Mouse (Mus musculus) erythroid progenitor cell, adult 5-6 weeks (primary cell): ENCODE results near the gene Tpcn2. TPM values are rescaled to one million over a fixed set of nuclear protein-coding genes. Genes with fewer than 3 reads are reported as not detected.

Source experiments
- total RNA-seq, 2 experiments: library from RNA; stranded (forward) in 1 of 2; stranded (reverse) in 1 of 2; fragments of 150-400 nt in 1 of 2; fragments of 186-747, 209-891 nt in 1 of 2; gene quantifications; 2 replicates each; pipeline versions ENCODE4 v1.2.3 to v1.2.4; 2015 to 2017; ENCODE audit warnings: low replicate concordance in 2 of 2

The Tpcn2 gene
- total RNA-seq, 2 experiments from 2014 or later, result 3.2 to 8.0 TPM

Other genes with a start within 250 kb of the Tpcn2 start
- gene 1810010D01Rik, start 75.9 kb downstream of the Tpcn2 start, total RNA-seq (2015; ENCODE audit: low replicate concordance), result not detected in 2 replicates
- gene 1810010D01Rik, start 75.9 kb downstream of the Tpcn2 start, total RNA-seq (2017; ENCODE audit: low replicate concordance), result not detected in 2 replicates
- not detected in 2 replicates for gene Mrgprf, start 16.8 kb upstream of the Tpcn2 start, total RNA-seq (2015; ENCODE audit: low replicate concordance)
- not detected in 2 replicates for gene Mrgprf, start 16.8 kb upstream of the Tpcn2 start, total RNA-seq (2017; ENCODE audit: low replicate concordance)
- not detected in 2 replicates for gene Mrgprd, start 30.8 kb upstream of the Tpcn2 start, total RNA-seq (2015; ENCODE audit: low replicate concordance)
- gene Mrgprd, start 30.8 kb upstream of the Tpcn2 start, total RNA-seq (2017; ENCODE audit: low replicate concordance), result not detected in 2 replicates